ENCODE assay signal across 9 mouse cellular contexts in genomic region chr11:5160722-5161485, GRCm38 (mm10). TPM values are rescaled to one million over a fixed set of nuclear protein-coding genes. Genes with fewer than 3 reads are reported as not detected.
DNase-seq lines count a peak whose midpoint lies in the region; ATAC-seq and TF ChIP-seq lines count a peak whose summit lies in the region.
"Had no signal": no experiment of that assay in that cellular context is flagged by ENCODE, and none has a peak within 500 bp of the region (broad histone marks: within the 10 kb centered on the region; RNA-seq: fewer than 3 reads in every experiment).

No protein-coding gene starts in this region.

- intact Hi-C loops in heart, postnatal 14 days (cut with DNase I), result loop anchor here (5.0 kb wide), 1 partner anchor 44 kb away; no protein-coding TSS in a partner anchor
- intact Hi-C loops in heart, postnatal 25 days (cut with DNase I), result no loop called here

- no peaks in the 10 kb centered on the region for H3K27me3 ChIP-seq in testis, adult 2 months (ENCODE audit: control insufficient read depth, insufficient read depth, low read length)
- H3K27me3 ChIP-seq in embryonic facial prominence, embryonic 11.5 days (ENCODE audit: control insufficient read depth, insufficient read depth, low read length), result no peaks in the 10 kb centered on the region
- H3K27me3 ChIP-seq: limb, embryonic 12.5 days had no signal

- WGBS in embryonic facial prominence, embryonic 11.5 days, result 69% methylated on average over 17 of the region's 17 CpGs
- WGBS in olfactory bulb, adult 2 months, result 70% methylated on average over 17 of the region's 17 CpGs

- H3K4me3 ChIP-seq in testis, adult 2 months (ENCODE audit: control insufficient read depth, low read depth, low read length), result peak overlapping the region; percentile 59
- no peak overlapping the region for H3K4me3 ChIP-seq in embryonic facial prominence, embryonic 11.5 days (ENCODE audit: low read depth, low read length)
- H3K4me3 ChIP-seq in olfactory bulb, adult 2 months (ENCODE audit: insufficient read depth, low read depth, low read length), result no peak overlapping the region
- H3K4me3 ChIP-seq: limb, embryonic 12.5 days had no signal

- TF ChIP-seq CTCF in testis, adult 2 months (IDR thresholded peaks at IDR 0.05; ENCODE audit: control insufficient read depth, insufficient read depth, insufficient replicate concordance, low read depth, low read length), result peak; percentile 84; the same call in 1 of the 2 replicates
- peak; percentile 36; the same call in 1 of the 2 replicates for TF ChIP-seq CTCF in olfactory bulb, adult 2 months (IDR thresholded peaks at IDR 0.05; ENCODE audit: insufficient read depth, low read depth, low read length)

- peak; percentile 45 to 68 for DNase-seq in heart, postnatal 14 days
- DNase-seq in heart, postnatal 25 days (ENCODE audit: low spot score), result no peak
- no peak for DNase-seq in testis, postnatal 10 days (ENCODE audit: low spot score)
- DNase-seq in embryonic facial prominence, embryonic 11.5 days (ENCODE audit: low spot score), result peak; percentile 66
- DNase-seq in yolk sac, embryonic 10.5 days (ENCODE audit: low spot score), result no peak
- no peak for DNase-seq in urinary bladder, postnatal 25 days (ENCODE audit: low spot score)

- H3K36me3 ChIP-seq in testis, adult 2 months (ENCODE audit: control insufficient read depth, insufficient read depth, low read length), result no peaks in the 10 kb centered on the region
- no peaks in the 10 kb centered on the region for H3K36me3 ChIP-seq in embryonic facial prominence, embryonic 11.5 days (replicated peaks; ENCODE audit: control insufficient read depth, insufficient read depth, low read depth, low read length)
- H3K36me3 ChIP-seq: limb, embryonic 12.5 days had no signal

- no peaks in the 10 kb centered on the region for H3K9me3 ChIP-seq in embryonic facial prominence, embryonic 11.5 days (replicated peaks; ENCODE audit: control insufficient read depth, low read length)

- H3K4me2 ChIP-seq in embryonic facial prominence, embryonic 11.5 days (ENCODE audit: low read depth, low read length), result no peak overlapping the region
- H3K4me2 ChIP-seq: limb, embryonic 12.5 days had no signal

- no peak overlapping the region for H3K27ac ChIP-seq in testis, adult 2 months (ENCODE audit: control insufficient read depth, insufficient read depth, low read depth, low read length)
- no peak overlapping the region for H3K27ac ChIP-seq in embryonic facial prominence, embryonic 11.5 days (replicated peaks; ENCODE audit: low read depth, low read length)
- H3K27ac ChIP-seq in olfactory bulb, adult 2 months (ENCODE audit: insufficient read depth, low read depth, low read length), result no peak overlapping the region
- H3K27ac ChIP-seq: limb, embryonic 12.5 days had no signal

- H3K9ac ChIP-seq in embryonic facial prominence, embryonic 11.5 days (replicated peaks; ENCODE audit: low read length), result no peak overlapping the region
- H3K9ac ChIP-seq: limb, embryonic 12.5 days had no signal

- TF ChIP-seq POLR2A in testis, adult 2 months (IDR thresholded peaks at IDR 0.05; ENCODE audit: control insufficient read depth, low read depth, low read length), result no peak
- no peak for TF ChIP-seq POLR2A in olfactory bulb, adult 2 months (IDR thresholded peaks at IDR 0.05; ENCODE audit: insufficient read depth, low read depth, low read length)

- peaks cover 3% of the 10 kb centered on the region; the same call in 1 of the 2 replicates for H3K4me1 ChIP-seq in testis, adult 2 months (ENCODE audit: control insufficient read depth, insufficient read depth, low read length)
- peaks cover 3% of the 10 kb centered on the region; the same call in 1 of the 2 replicates for H3K4me1 ChIP-seq in embryonic facial prominence, embryonic 11.5 days (ENCODE audit: control insufficient read depth, insufficient read depth, low read length)
- H3K4me1 ChIP-seq in olfactory bulb, adult 2 months (ENCODE audit: control insufficient read depth, insufficient read depth, low read length), result peaks cover 5% of the 10 kb centered on the region

- ATAC-seq in embryonic facial prominence, embryonic 11.5 days (replicated peaks; ENCODE audit: insufficient number of reproducible peaks, low FRiP score, low TSS enrichment, low read depth), result no peak

RNA-seq across cellular contexts. Expression of gene Emid1, which starts 8.8 kb away (rescaled TPM):
- total RNA-seq in heart, postnatal 14 days (2021), result 1 to 10 TPM; 4.1 to 4.6 TPM
- total RNA-seq in heart, postnatal 25 days (2021), result 1 to 10 TPM; 2.1 to 2.2 TPM
- polyA plus RNA-seq in testis, adult 2 months (2012; rRNA removed), result 4.0 and 5.2 TPM in 2 replicates
- polyA plus RNA-seq in embryonic facial prominence, embryonic 11.5 days (2014; fragmentation: Nextera tagmentation; extraction: Ambion mirVana), result 7.8 and 11.9 TPM in 2 replicates
- polyA plus RNA-seq in olfactory bulb, adult 2 months (2012; ENCODE audit: insufficient read depth, insufficient read length, low replicate concordance, missing spikeins), result not detected in 2 replicates

Comparison
In these comparisons a context has a peak if more than half of its experiments do, and no peak if none do; other contexts are left out.
1. DNase-seq: peak in heart, postnatal 14 days (2 of 2) and embryonic facial prominence, embryonic 11.5 days (single experiment); none in heart, postnatal 25 days (single experiment), testis, postnatal 10 days (single experiment), yolk sac, embryonic 10.5 days (single experiment) and urinary bladder, postnatal 25 days (single experiment).